Mouse (Mus musculus): ENCODE results near the gene Mamld1. TPM values are rescaled to one million over a fixed set of nuclear protein-coding genes. Genes with fewer than 3 reads are reported as not detected.

Gene Mamld1
- polyA plus RNA-seq, 1 experiment from 2014 or later = 1.5 TPM

DNA sequence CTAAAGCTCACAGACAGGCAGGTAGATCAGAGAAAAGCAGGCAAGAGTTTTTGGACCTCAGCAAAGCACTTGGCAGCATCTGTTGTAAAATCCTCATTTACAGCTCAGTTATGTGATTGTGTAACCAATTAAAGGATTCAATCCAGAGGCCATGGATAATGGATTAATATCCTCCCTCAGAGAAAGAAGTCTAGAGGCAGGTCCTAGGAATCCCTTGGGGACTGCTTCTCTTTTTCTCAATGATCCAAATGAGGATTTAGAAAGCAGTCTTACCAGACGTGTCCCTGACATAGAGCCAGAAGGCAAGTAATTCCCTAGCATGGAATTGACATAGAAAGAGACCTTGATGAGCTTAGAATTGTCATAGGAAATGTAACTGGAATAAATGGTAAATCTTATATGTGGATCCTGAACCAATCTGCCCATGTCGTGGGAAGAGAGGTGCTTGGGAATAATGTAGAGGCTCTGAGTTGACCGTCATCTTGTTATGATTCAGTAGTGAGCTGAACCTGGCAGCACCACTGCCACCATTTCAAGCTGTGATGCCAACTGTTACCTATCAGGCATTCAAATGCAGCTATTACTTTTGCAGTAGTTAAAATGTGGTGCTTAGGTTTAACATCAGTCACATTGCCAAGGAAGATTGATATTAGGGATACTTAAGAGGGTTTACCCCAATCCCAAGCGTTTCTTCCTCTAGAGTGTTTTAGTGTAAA lies 35.2 kb downstream of the Mamld1 start:
- Histone ChIP-seq H3K4me3 (no peak overlapping the region), H3K4me2 (no peak overlapping the region), H3K9me3 (no peaks in the 10 kb centered on the region), H3K4me1 (no peaks in the 10 kb centered on the region), H3K9ac (no peak overlapping the region), H3K27ac (no peak overlapping the region), H3K36me3 (no peaks in the 10 kb centered on the region), H3K27me3 (peaks cover 10% of the 10 kb centered on the region; the same call in 1 of the 2 replicates)
- 77% methylated on average over 4 of the region's 4 CpGs for WGBS
- ATAC-seq (ENCODE audit: insufficient number of reproducible peaks, insufficient read depth, low FRiP score, low TSS enrichment, low read depth) = no peak

- WGBS = 65% methylated on average over 4 of the region's 4 CpGs
- ATAC-seq (ENCODE audit: insufficient number of reproducible peaks, insufficient read depth, low FRiP score, low TSS enrichment, low read depth) = no peak
- H3K36me3 ChIP-seq = no peaks in the 10 kb centered on the region
Observed at GRCm38 (mm10) chrX:71087370-71088079, 37.5 kb downstream of the Mamld1 start.

DNA sequence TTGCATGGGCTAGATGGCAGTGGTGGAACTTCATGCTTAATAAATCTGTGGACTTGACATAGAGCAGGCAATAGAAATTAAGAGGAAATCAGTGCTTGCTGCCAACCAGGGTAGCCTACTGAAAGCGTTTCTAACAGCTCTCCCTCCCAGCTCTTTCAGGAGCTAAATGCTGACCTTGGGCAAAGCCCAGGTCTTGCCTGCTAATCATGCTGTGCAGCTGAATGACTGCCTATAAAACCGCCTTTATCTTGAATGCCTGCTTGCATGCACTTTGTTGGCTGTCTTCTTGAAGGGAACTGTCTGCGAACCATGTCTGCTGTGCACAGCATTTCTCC lies 38.0 kb downstream of the Mamld1 start:
- H3K27me3 ChIP-seq = 0 out of 2 replicates have a peak, but pooled peaks cover 5% of the 10 kb centered on the region
- no peak overlapping the region for H3K27ac ChIP-seq
- no peak overlapping the region for H3K4me3 ChIP-seq
- H3K4me1 ChIP-seq = no peaks in the 10 kb centered on the region
- H3K4me2 ChIP-seq = no peak overlapping the region
- no peak for ATAC-seq (ENCODE audit: insufficient number of reproducible peaks, insufficient read depth, low FRiP score, low TSS enrichment, low read depth)
- no peaks in the 10 kb centered on the region for H3K9me3 ChIP-seq
- no peak overlapping the region for H3K9ac ChIP-seq
- 64% methylated on average over 3 of the region's 3 CpGs for WGBS
- no peaks in the 10 kb centered on the region for H3K36me3 ChIP-seq

More at GRCm38 (mm10) chrX:71087370-71088079, 37.5 kb downstream of the Mamld1 start:
- H3K27ac ChIP-seq = no peak overlapping the region
- H3K4me1 ChIP-seq = no peaks in the 10 kb centered on the region
- no peak overlapping the region for H3K9ac ChIP-seq
- 0 out of 2 replicates have a peak, but pooled peaks cover 5% of the 10 kb centered on the region for H3K27me3 ChIP-seq
- H3K4me2 ChIP-seq = no peak overlapping the region
- H3K9me3 ChIP-seq = no peaks in the 10 kb centered on the region
- no peak overlapping the region for H3K4me3 ChIP-seq

- Histone ChIP-seq H3K9me3 (no peaks in the 10 kb centered on the region), H3K36me3 (no peaks in the 10 kb centered on the region), H3K4me1 (no peaks in the 10 kb centered on the region), H3K27me3 (peaks cover 17% of the 10 kb centered on the region; the same call in 1 of the 2 replicates), H3K27ac (no peak overlapping the region), H3K4me3 (no peak overlapping the region), H3K9ac (no peak overlapping the region), H3K4me2 (no peak overlapping the region)
- ATAC-seq (ENCODE audit: insufficient number of reproducible peaks, insufficient read depth, low FRiP score, low TSS enrichment, low read depth) = no peak
Observed at GRCm38 (mm10) chrX:71105820-71106219, 55.8 kb downstream of the Mamld1 start.

DNA sequence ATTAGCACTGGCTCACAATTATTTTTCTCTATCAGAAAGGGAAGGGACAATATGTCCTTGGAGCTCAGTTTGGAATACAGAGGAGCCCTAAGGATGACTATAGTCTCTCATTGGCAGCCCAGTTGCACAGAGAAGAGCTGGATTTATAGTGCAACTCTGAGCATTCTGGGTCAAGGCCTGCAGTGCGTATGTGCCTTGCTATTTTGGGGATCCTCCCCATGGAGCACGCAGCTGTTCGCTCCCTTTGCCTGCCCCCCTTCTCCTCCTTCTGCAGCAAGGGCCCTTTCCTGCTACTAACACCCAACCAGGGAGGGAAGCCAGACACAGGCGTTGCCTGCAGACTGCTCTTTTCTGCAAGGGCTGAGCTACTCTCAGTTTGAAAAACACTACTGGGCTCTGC lies 56.3 kb downstream of the Mamld1 start:
- Histone ChIP-seq H3K4me3 (no peak overlapping the region), H3K27me3 (peaks cover 17% of the 10 kb centered on the region; the same call in 1 of the 2 replicates), H3K4me1 (no peaks in the 10 kb centered on the region), H3K4me2 (no peak overlapping the region), H3K9ac (no peak overlapping the region), H3K9me3 (no peaks in the 10 kb centered on the region), H3K36me3 (no peaks in the 10 kb centered on the region), H3K27ac (no peak overlapping the region)
- ATAC-seq (ENCODE audit: insufficient number of reproducible peaks, insufficient read depth, low FRiP score, low TSS enrichment, low read depth) = no peak
- WGBS = 74% methylated on average over 4 of the region's 4 CpGs

DNA sequence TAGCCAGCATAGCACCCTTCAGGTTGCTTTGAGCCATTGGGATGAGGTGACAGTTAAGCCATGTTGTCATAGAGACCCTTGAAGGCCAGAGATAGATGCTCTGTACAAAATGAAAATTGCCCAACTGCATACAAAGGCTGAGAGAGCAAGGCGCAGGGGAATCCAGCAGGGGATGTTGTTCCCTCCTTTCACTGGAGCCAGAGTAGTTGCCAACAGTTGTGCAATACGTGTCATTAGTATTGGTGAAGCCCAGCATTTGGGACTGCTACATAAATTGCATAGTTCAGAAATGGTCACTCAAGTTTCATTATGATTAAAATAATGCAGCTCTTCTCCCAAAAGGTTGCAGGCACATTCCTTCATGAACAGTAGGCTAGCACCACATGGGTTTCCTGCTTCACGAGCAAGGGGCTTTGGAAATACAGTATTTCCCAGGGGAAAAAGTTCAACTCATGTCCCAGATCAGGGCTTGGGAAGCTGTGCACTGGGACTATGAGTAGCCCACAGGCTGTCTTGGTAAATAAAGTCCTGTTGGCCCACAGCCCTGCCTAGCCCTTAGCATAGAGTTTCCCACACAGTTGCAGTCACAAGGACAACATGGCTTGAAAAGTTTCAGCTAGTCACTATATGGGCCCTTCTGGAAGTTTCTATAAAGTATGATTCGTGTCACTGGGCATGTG lies 58.1 kb downstream of the Mamld1 start:
- Histone ChIP-seq H3K36me3 (no peaks in the 10 kb centered on the region), H3K27ac (no peak overlapping the region), H3K4me1 (no peaks in the 10 kb centered on the region), H3K4me2 (no peak overlapping the region), H3K4me3 (no peak overlapping the region), H3K9ac (no peak overlapping the region), H3K27me3 (peaks cover 22% of the 10 kb centered on the region), H3K9me3 (no peaks in the 10 kb centered on the region)
- ATAC-seq (ENCODE audit: insufficient number of reproducible peaks, insufficient read depth, low FRiP score, low TSS enrichment, low read depth) = no peak
- 82% methylated on average over 4 of the region's 4 CpGs for WGBS

GRCm38 (mm10) chrX:71110333-71110732 lies 60.3 kb downstream of the Mamld1 start:
- Histone ChIP-seq H3K4me1 (no peaks in the 10 kb centered on the region), H3K36me3 (no peaks in the 10 kb centered on the region), H3K9ac (no peak overlapping the region), H3K4me3 (no peak overlapping the region), H3K27ac (no peak overlapping the region), H3K9me3 (no peaks in the 10 kb centered on the region), H3K4me2 (no peak overlapping the region), H3K27me3 (peaks cover 19% of the 10 kb centered on the region)
- ATAC-seq (ENCODE audit: insufficient number of reproducible peaks, insufficient read depth, low FRiP score, low TSS enrichment, low read depth) = no peak
- 51% methylated on average over 2 of the region's 2 CpGs for WGBS

DNA sequence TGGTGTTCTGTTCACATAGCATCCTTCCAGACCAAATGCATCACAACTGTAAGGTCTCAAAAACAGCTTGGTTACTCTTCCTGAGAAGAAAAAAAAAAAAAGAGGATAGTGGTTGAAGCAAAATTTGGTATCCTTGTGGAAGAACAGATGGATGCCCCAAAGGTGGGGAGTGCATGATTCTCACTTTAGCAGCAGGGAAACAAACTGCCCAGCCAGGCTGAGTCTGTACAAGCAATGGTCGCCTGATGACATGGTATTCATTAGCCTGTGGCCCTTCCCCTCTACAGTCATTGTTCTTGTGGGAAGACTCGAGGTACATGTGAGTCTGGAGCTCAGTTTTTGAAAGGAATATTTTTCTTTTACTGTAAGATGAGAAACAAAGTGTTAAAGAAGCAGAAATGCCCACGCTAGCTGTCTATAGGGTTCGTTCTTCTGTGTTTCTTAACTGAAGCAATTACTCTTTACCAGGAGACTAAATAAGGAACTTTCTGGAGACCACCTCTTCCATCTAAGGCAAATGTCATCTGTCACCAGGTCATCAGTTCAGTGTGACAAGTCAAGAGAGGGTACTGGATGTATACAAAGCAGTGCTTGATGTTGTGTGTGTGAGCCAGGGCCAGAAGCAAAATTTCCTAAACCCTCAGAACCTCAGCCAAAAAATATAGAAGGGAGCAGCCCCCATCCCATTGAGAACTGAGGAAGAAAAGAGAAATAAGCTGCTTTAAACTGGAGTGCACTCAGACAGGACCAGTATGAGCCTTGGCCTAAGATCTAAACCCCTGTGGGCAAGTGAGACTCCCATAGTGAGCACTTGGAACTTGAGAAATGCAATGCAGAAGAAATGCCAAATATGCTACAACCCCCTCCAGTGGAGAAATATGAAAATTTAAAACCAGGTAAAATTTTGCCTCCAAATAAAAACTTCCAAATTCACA lies 72.6 kb downstream of the Mamld1 start:
- Histone ChIP-seq H3K4me3 (no peak overlapping the region), H3K4me1 (no peaks in the 10 kb centered on the region), H3K27me3 (peaks cover 8% of the 10 kb centered on the region; the same call in 1 of the 2 replicates), H3K36me3 (no peaks in the 10 kb centered on the region), H3K27ac (no peak overlapping the region), H3K9me3 (no peaks in the 10 kb centered on the region), H3K4me2 (no peak overlapping the region), H3K9ac (no peak overlapping the region)
- WGBS = 56% methylated on average over 4 of the region's 4 CpGs
- no peak for ATAC-seq (ENCODE audit: insufficient number of reproducible peaks, insufficient read depth, low FRiP score, low TSS enrichment, low read depth)

- WGBS = 74% methylated on average over 7 of the region's 7 CpGs
- H3K4me3 ChIP-seq = no peak overlapping the region
- H3K27ac ChIP-seq = no peak overlapping the region
- H3K9ac ChIP-seq = no peak overlapping the region
- no peaks in the 10 kb centered on the region for H3K36me3 ChIP-seq
- ATAC-seq (ENCODE audit: insufficient number of reproducible peaks, insufficient read depth, low FRiP score, low TSS enrichment, low read depth) = no peak
- H3K4me1 ChIP-seq = no peaks in the 10 kb centered on the region
- peaks cover 8% of the 10 kb centered on the region; the same call in 1 of the 2 replicates for H3K27me3 ChIP-seq
- H3K9me3 ChIP-seq = no peaks in the 10 kb centered on the region
- H3K4me2 ChIP-seq = no peak overlapping the region
Observed at GRCm38 (mm10) chrX:71125013-71125412, 75.0 kb downstream of the Mamld1 start.

DNA sequence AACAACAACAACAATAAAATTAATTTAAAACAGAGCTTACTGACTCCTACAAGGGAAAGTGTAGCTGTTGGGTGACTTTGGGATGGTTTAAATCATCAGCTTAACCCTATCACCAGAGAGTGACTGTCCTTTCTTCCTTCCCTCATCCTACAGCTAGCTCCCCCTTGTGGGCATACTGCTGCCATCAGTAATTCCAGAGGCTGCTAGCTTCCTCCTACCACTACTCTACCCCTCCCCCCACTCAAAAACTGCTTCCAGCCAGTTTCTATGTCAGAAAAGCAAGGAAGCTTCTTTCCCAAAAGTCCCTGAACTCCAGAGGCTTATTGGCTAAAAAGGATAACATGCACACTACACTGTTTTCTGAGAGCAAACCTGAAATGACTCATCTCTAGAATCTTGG lies 81.4 kb downstream of the Mamld1 start:
- Histone ChIP-seq H3K4me3 (no peak overlapping the region), H3K27ac (no peak overlapping the region), H3K4me2 (no peak overlapping the region), H3K4me1 (no peaks in the 10 kb centered on the region), H3K27me3 (no peaks in the 10 kb centered on the region; the same call in 1 of the 2 replicates), H3K9me3 (no peaks in the 10 kb centered on the region), H3K9ac (no peak overlapping the region), H3K36me3 (no peaks in the 10 kb centered on the region)
- no peak for ATAC-seq (ENCODE audit: insufficient number of reproducible peaks, insufficient read depth, low FRiP score, low TSS enrichment, low read depth)

DNA sequence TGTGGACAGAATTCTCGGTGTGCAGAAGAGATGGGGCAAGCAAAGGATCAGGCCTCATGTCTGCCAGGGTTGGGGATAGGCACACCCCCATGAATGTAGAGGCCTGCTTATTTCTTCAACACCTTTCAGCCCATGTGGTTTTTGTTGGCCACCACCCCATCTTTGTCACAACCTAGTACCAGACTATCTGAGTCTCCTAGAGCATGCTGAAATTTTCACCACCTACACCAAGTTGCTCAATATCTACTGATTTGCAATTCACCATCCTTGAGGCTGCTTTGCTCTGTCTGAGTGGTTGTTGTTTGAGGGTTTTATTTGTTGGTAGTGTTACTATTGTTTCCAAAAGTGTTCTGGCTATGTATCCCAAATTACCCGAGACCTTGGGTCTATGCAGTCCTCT lies 91.3 kb downstream of the Mamld1 start:
- Histone ChIP-seq H3K27me3 (peaks cover 6% of the 10 kb centered on the region; the same call in 1 of the 2 replicates), H3K36me3 (no peaks in the 10 kb centered on the region), H3K4me1 (no peaks in the 10 kb centered on the region), H3K4me3 (no peak overlapping the region), H3K27ac (no peak overlapping the region), H3K4me2 (no peak overlapping the region), H3K9me3 (no peaks in the 10 kb centered on the region), H3K9ac (no peak overlapping the region)
- ATAC-seq (ENCODE audit: insufficient number of reproducible peaks, insufficient read depth, low FRiP score, low TSS enrichment, low read depth) = no peak
- 72% methylated on average over 2 of the region's 2 CpGs for WGBS

Data from embryonic facial prominence, embryonic 13.5 days (tissue).